Mouse (Mus musculus) macrophage (primary cell): ENCODE measurements around the gene Mterf4. TPM values are rescaled to one million over a fixed set of nuclear protein-coding genes. Genes with fewer than 3 reads are reported as not detected.
A peak's percentile ranks its signal among the peaks of the same experiment; 100 is the strongest.
"Not testable (repeated sequence)": the region's sequence is repeated elsewhere in the genome, so short reads cannot be mapped to it uniquely, and the experiment has no call there.

ENCODE experiments used
- H3K27ac ChIP-seq: fragments of 350-480 bp; formaldehyde crosslinking; 2 replicates; pipeline ENCODE4 v1.9.0; 2021
- H3K36me3 ChIP-seq: fragments of 350-480 bp; formaldehyde crosslinking; 2 replicates; pipeline ENCODE4 v1.9.0; 2021; ENCODE audit errors: inconsistent target
- H3K4me3 ChIP-seq: fragments of 350-480 bp; formaldehyde crosslinking; 2 replicates; pipeline ENCODE4 v1.9.0; 2021; ENCODE audit errors: inconsistent target
- H3K79me2 ChIP-seq: fragments of 350-480 bp; formaldehyde crosslinking; 2 replicates; pipeline ENCODE4 v1.9.0; 2021; ENCODE audit errors: inconsistent target
- WGBS: methylation state at CpG from one replicate; pipeline ENCODE4 v1.1.7; 2026; ENCODE audit warnings: inconsistent platforms; ENCODE audit not compliant: missing documents; 5-methylcytosine and 5-hydroxymethylcytosine counted together
- polyA plus RNA-seq: library from polyadenylated mRNA; stranded (reverse); fragments of 250-400 nt; gene quantifications from 3 replicates; pipeline ENCODE4 v1.2.4, GENCODE M21; 2018; ENCODE audit warnings: inconsistent platforms
- total RNA-seq, 78 experiments: library from RNA; depleted of rRNA; stranded (reverse); fragments of 250-400 nt; gene quantifications; 1 replicate in 9 of 78; 2 replicates in 24 of 78; 3 replicates in 43 of 78; 4 replicates in 2 of 78; pipeline ENCODE4 v1.2.4; 2018; ENCODE audit warnings: inconsistent platforms in 56 of 78

Gene Mterf4
- total RNA-seq (2018; cell fraction: chromatin; rRNA removed) = 10 to 100 TPM in 22 of 26 experiments, 1 to 10 TPM in 4; 6.6 to 44.4 (median 15.8) TPM
- 10 to 100 TPM in 16 of 26 experiments, 1 to 10 TPM in 10; 4.2 to 13.5 (median 10.6) TPM for total RNA-seq (2018; cell fraction: cytosol; rRNA removed)
- total RNA-seq (2018; cell fraction: nucleus; rRNA removed) = 10 to 100 TPM in 17 of 26 experiments, 1 to 10 TPM in 9; 3.6 to 35.1 (median 13.2) TPM
- polyA plus RNA-seq = 9.7 to 12.9 TPM (median 12.8 TPM) in 3 replicates

GRCm38 (mm10) chr1:93305581-93306337 lies at the start of gene Mterf4:
Gene Mterf4, minus strand, starts transcription at chr1:93305915.
- 5% methylated on average over 36 of the region's 36 CpGs for WGBS
- peak within 1 kb of the TSS; percentile 10 for H3K27ac ChIP-seq
- peaks cover 9% of the 10 kb centered on the region for H3K79me2 ChIP-seq
- H3K4me3 ChIP-seq = peak within 1 kb of the TSS; percentile 84
- peaks cover 21% of the 10 kb centered on the region for H3K36me3 ChIP-seq

GRCm38 (mm10) chr1:93352724-93353123 lies 47.0 kb upstream of the Mterf4 start:
- peaks cover 93% of the 10 kb centered on the region for H3K36me3 ChIP-seq
- H3K4me3 ChIP-seq = no peak overlapping the region
- H3K27ac ChIP-seq = no peak overlapping the region
- 90% methylated on average over 2 of the region's 2 CpGs for WGBS
- no peaks in the 10 kb centered on the region; the same call in 1 of the 2 replicates for H3K79me2 ChIP-seq

GRCm38 (mm10) chr1:93349701-93350100 lies 44.0 kb upstream of the Mterf4 start:
- Histone ChIP-seq H3K36me3 (peaks cover 80% of the 10 kb centered on the region), H3K27ac (no peak overlapping the region), H3K4me3 (no peak overlapping the region), H3K79me2 (peaks cover 26% of the 10 kb centered on the region)
- 100% methylated on average over 4 of the region's 4 CpGs for WGBS

GRCm38 (mm10) chr1:93347176-93347575 lies 41.5 kb upstream of the Mterf4 start:
- 95% methylated on average over 5 of the region's 5 CpGs for WGBS
- Histone ChIP-seq H3K4me3 (no peak overlapping the region), H3K79me2 (peaks cover 38% of the 10 kb centered on the region), H3K27ac (no peak overlapping the region), H3K36me3 (peaks cover 55% of the 10 kb centered on the region)

- Histone ChIP-seq H3K36me3 (peaks cover 21% of the 10 kb centered on the region), H3K4me3 (peak overlapping the region; percentile 100), H3K79me2 (peaks cover 38% of the 10 kb centered on the region), H3K27ac (peak overlapping the region; percentile 53)
- WGBS = under 1% methylated on average over 39 of the region's 39 CpGs
These were observed 37.9 kb upstream of the Mterf4 start for GRCm38 (mm10) chr1:93343504-93344047.

- peak within 1 kb of the TSS; percentile 53 for H3K27ac ChIP-seq
- H3K4me3 ChIP-seq = peak within 1 kb of the TSS; percentile 100
- H3K79me2 ChIP-seq = peaks cover 38% of the 10 kb centered on the region
- peaks cover 18% of the 10 kb centered on the region for H3K36me3 ChIP-seq
- under 1% methylated on average over 63 of the region's 63 CpGs for WGBS
These were observed 37.2 kb upstream of the Mterf4 start, which contains the start of the genes Ppp1r7 and Pask for GRCm38 (mm10) chr1:93342648-93343503. Gene Ppp1r7, plus strand, starts transcription at chr1:93342854. Gene Pask, minus strand, starts transcription at chr1:93343482.

GRCm38 (mm10) chr1:93334621-93335020 lies 28.9 kb upstream of the Mterf4 start:
- no peaks in the 10 kb centered on the region for H3K36me3 ChIP-seq
- 91% methylated on average over 2 of the region's 2 CpGs for WGBS
- H3K79me2 ChIP-seq = no peaks in the 10 kb centered on the region
- no peak overlapping the region for H3K4me3 ChIP-seq
- no peak overlapping the region for H3K27ac ChIP-seq

GRCm38 (mm10) chr1:93326446-93326845 lies 20.7 kb upstream of the Mterf4 start:
- no peaks in the 10 kb centered on the region for H3K79me2 ChIP-seq
- no peak overlapping the region for H3K4me3 ChIP-seq
- H3K36me3 ChIP-seq = no peaks in the 10 kb centered on the region
- WGBS = 93% methylated on average over 3 of the region's 3 CpGs
- no peak overlapping the region for H3K27ac ChIP-seq

- WGBS = 90% methylated on average over 6 of the region's 6 CpGs
- Histone ChIP-seq H3K4me3 (no peak overlapping the region), H3K79me2 (no peaks in the 10 kb centered on the region), H3K27ac (no peak overlapping the region), H3K36me3 (no peaks in the 10 kb centered on the region)
These were observed 18.3 kb upstream of the Mterf4 start for GRCm38 (mm10) chr1:93323973-93324372.

GRCm38 (mm10) chr1:93300578-93300977 lies 5.1 kb downstream of the Mterf4 start:
- WGBS = 94% methylated on average over 3 of the region's 3 CpGs
- peaks cover 8% of the 10 kb centered on the region for H3K79me2 ChIP-seq
- H3K4me3 ChIP-seq = no peak overlapping the region
- no peak overlapping the region for H3K27ac ChIP-seq
- peaks cover 41% of the 10 kb centered on the region for H3K36me3 ChIP-seq

GRCm38 (mm10) chr1:93299791-93300190 lies 5.9 kb downstream of the Mterf4 start:
- Histone ChIP-seq H3K4me3 (no peak overlapping the region), H3K36me3 (peaks cover 41% of the 10 kb centered on the region), H3K27ac (no peak overlapping the region), H3K79me2 (0 out of 2 replicates have a peak, but pooled peaks cover under 1% of the 10 kb centered on the region)
- 93% methylated on average over 4 of the region's 4 CpGs for WGBS

GRCm38 (mm10) chr1:93294491-93294890 lies 11.2 kb downstream of the Mterf4 start:
- 74% methylated on average over 3 of the region's 3 CpGs for WGBS
- H3K4me3 ChIP-seq, H3K79me2 ChIP-seq, H3K27ac ChIP-seq: not testable (repeated sequence)
- peaks cover 14% of the 10 kb centered on the region; the same call in 1 of the 2 replicates for H3K36me3 ChIP-seq

GRCm38 (mm10) chr1:93292006-93292405 lies 13.7 kb downstream of the Mterf4 start:
- H3K79me2 ChIP-seq = no peaks in the 10 kb centered on the region
- no peak overlapping the region for H3K27ac ChIP-seq
- H3K4me3 ChIP-seq = no peak overlapping the region
- H3K36me3 ChIP-seq = peaks cover 7% of the 10 kb centered on the region; the same call in 1 of the 2 replicates
- WGBS = 93% methylated on average over 8 of the region's 8 CpGs

- Histone ChIP-seq H3K4me3 (no peak overlapping the region), H3K79me2 (no peaks in the 10 kb centered on the region), H3K36me3 (0 out of 2 replicates have a peak, but pooled peaks cover 3% of the 10 kb centered on the region), H3K27ac (no peak overlapping the region)
- WGBS = 100% methylated on average over 1 of the region's 1 CpGs
These were observed 14.1 kb downstream of the Mterf4 start for GRCm38 (mm10) chr1:93291591-93291990.
